ENCODE assay signal across 8 mouse cellular contexts in the genomic region with DNA sequence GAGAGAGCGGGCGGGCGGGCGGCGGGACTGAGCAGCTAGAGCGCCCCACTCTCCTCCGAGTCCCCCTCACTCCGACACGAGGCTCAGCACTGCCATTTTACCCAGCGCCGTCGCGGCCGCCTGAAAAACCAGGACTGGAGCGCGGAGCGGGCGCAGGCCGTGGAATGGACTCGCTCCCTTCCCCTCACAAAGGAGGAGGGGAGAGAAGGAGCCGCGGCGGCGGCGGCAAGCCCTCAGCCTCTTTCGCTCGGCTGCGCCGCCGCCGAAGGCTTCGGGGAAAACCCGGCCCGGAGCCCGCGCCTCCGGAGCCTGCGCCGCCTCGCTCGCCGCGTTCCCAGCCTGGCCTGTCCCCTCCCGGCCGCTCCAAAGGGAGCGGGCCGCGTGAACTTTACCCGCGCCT. TPM values are rescaled to one million over a fixed set of nuclear protein-coding genes. Genes with fewer than 3 reads are reported as not detected.
DNase-seq lines count a peak whose midpoint lies in the region; ATAC-seq and TF ChIP-seq lines count a peak whose summit lies in the region.

No protein-coding gene starts in this region.

- peak overlapping the region; percentile 100 for H3K4me3 ChIP-seq in hindbrain, embryonic 10.5 days
- H3K4me3 ChIP-seq in lung, embryonic 15.5 days, result peak overlapping the region; percentile 99
- H3K4me3 ChIP-seq in thymus, adult 2 months (ENCODE audit: control insufficient read depth, insufficient read depth, low read length), result peak overlapping the region; percentile 65

- no peaks in the 10 kb centered on the region for H3K27me3 ChIP-seq in hindbrain, embryonic 10.5 days (ENCODE audit: insufficient read depth, poor library complexity, severe bottlenecking)
- H3K27me3 ChIP-seq in lung, embryonic 15.5 days, result no peaks in the 10 kb centered on the region
- no peaks in the 10 kb centered on the region for H3K27me3 ChIP-seq in thymus, adult 2 months (ENCODE audit: control insufficient read depth, insufficient read depth, low read length)

- no peaks in the 10 kb centered on the region for H3K9me3 ChIP-seq in hindbrain, embryonic 10.5 days
- H3K9me3 ChIP-seq in lung, embryonic 15.5 days, result no peaks in the 10 kb centered on the region

- peak overlapping the region; percentile 100 for H3K27ac ChIP-seq in hindbrain, embryonic 10.5 days
- peak overlapping the region; percentile 100 for H3K27ac ChIP-seq in lung, embryonic 15.5 days
- H3K27ac ChIP-seq in thymus, adult 2 months (ENCODE audit: control insufficient read depth, insufficient read depth, low read length), result peak overlapping the region; percentile 71

- DNase-seq in Muller cell, postnatal 12 days (ENCODE audit: inconsistent ontology term), result peak; percentile 100
- peak; percentile 98 for DNase-seq in cerebellum, adult 9-10 months
- peak; percentile 99 for DNase-seq in hindbrain, embryonic 10.5 days (ENCODE audit: low spot score)
- peak; percentile 98 for DNase-seq in layer of hippocampus, adult 9-10 months (ENCODE audit: low spot score)
- peak; percentile 95 for DNase-seq in ovary, adult 18-20 months (ENCODE audit: low spot score)
- peak; percentile 99 for DNase-seq in thymus, adult 2 months

- no peak for TF ChIP-seq CTCF in thymus, adult 2 months (IDR thresholded peaks at IDR 0.05; ENCODE audit: borderline replicate concordance, control insufficient read depth, extremely low read depth, insufficient read depth, low read length, poor library complexity)

- WGBS in hindbrain, embryonic 10.5 days, result under 1% methylated on average over 49 of the region's 50 CpGs
- under 1% methylated on average over 46 of the region's 50 CpGs for WGBS in lung, embryonic 15.5 days
- under 1% methylated on average over 49 of the region's 50 CpGs for WGBS in thymus, adult 2 months

- H3K4me1 ChIP-seq in hindbrain, embryonic 10.5 days (replicated peaks), result peaks cover 57% of the 10 kb centered on the region
- peaks cover 35% of the 10 kb centered on the region for H3K4me1 ChIP-seq in lung, embryonic 15.5 days
- peaks cover 28% of the 10 kb centered on the region for H3K4me1 ChIP-seq in thymus, adult 2 months (replicated peaks; ENCODE audit: control insufficient read depth, insufficient read depth, low read length)

- peak overlapping the region; percentile 100 for H3K9ac ChIP-seq in lung, embryonic 15.5 days

- peak overlapping the region; percentile 93 for H3K4me2 ChIP-seq in lung, embryonic 15.5 days

- ATAC-seq in frontal cortex, adult (ENCODE audit: low TSS enrichment), result peak; percentile 66
- peak; percentile 80 for ATAC-seq in lung, embryonic 15.5 days (ENCODE audit: borderline replicate concordance, extremely low read depth, low FRiP score, low TSS enrichment)

- peak; percentile 40; the same call in 1 of the 2 replicates for TF ChIP-seq POLR2A in thymus, adult 2 months (IDR thresholded peaks at IDR 0.05; ENCODE audit: control insufficient read depth, extremely low read depth, insufficient read depth, low read length, poor library complexity)

- peaks cover 17% of the 10 kb centered on the region for H3K36me3 ChIP-seq in hindbrain, embryonic 10.5 days
- peaks cover 1% of the 10 kb centered on the region; the same call in 1 of the 2 replicates for H3K36me3 ChIP-seq in lung, embryonic 15.5 days
- no peaks in the 10 kb centered on the region; the same call in 1 of the 2 replicates for H3K36me3 ChIP-seq in thymus, adult 2 months (ENCODE audit: control insufficient read depth, insufficient read depth, low read length)

RNA-seq across cellular contexts. Expression of a gene that starts 2.3 kb away (rescaled TPM):
- 36.0 and 37.5 TPM in 2 replicates for polyA plus RNA-seq in hindbrain, embryonic 10.5 days (2016; fragmentation: Nextera tagmentation; extraction: Ambion mirVana)
- polyA plus RNA-seq in lung, embryonic 15.5 days (2015; fragmentation: Nextera tagmentation; extraction: Ambion mirVana), result 26.9 and 29.4 TPM in 2 replicates
- polyA plus RNA-seq in thymus, adult 2 months (2012; rRNA removed), result 289 and 363 TPM in 2 replicates

Comparison
In these comparisons a context has a peak if more than half of its experiments do, and no peak if none do; other contexts are left out.
1. Peak in every context shown above with its lines: DNase-seq, ATAC-seq, H3K4me3 ChIP-seq and H3K27ac ChIP-seq.